In genomic region chr13:23591206-23591605, GRCm38 (mm10) we compare ENCODE assay signal across 25 mouse cellular contexts. TPM values are rescaled to one million over a fixed set of nuclear protein-coding genes. Genes with fewer than 3 reads are reported as not detected.
"Had no signal": no experiment of that assay in that cellular context is flagged by ENCODE, and none has a peak within 500 bp of the region (broad histone marks: within the 10 kb centered on the region; RNA-seq: fewer than 3 reads in every experiment).

No protein-coding gene starts in this region.

- H3K4me2 ChIP-seq: heart, embryonic 11.5 days; heart, embryonic 13.5 days; heart, embryonic 15.5 days; hindbrain, embryonic 13.5 days; hindbrain, embryonic 15.5 days; intestine, embryonic 15.5 days; kidney, embryonic 15.5 days; limb, embryonic 13.5 days; limb, embryonic 15.5 days; liver, embryonic 12.5 days had no signal

- H3K27ac ChIP-seq: heart, adult 2 months; heart, embryonic 13.5 days; heart, embryonic 15.5 days; hindbrain, embryonic 13.5 days; hindbrain, embryonic 15.5 days; hindbrain, postnatal 0 days; intestine, embryonic 15.5 days; kidney, embryonic 15.5 days; kidney, postnatal 0 days; left cerebral cortex, adult 2 months; limb, embryonic 13.5 days; limb, embryonic 15.5 days; liver, embryonic 12.5 days; liver, embryonic 14.5 days had no signal

- H3K27me3 ChIP-seq: heart, embryonic 13.5 days; heart, embryonic 15.5 days; hindbrain, embryonic 13.5 days; hindbrain, embryonic 15.5 days; intestine, embryonic 15.5 days; kidney, embryonic 15.5 days; limb, embryonic 13.5 days; limb, embryonic 15.5 days; liver, embryonic 12.5 days had no signal

- DNase-seq: gastrocnemius, postnatal 14 days; gastrocnemius, postnatal 36 days; heart, adult 2 months; heart, postnatal 14 days; heart, postnatal 36 days; kidney, adult 11 months; kidney, adult 2 months; kidney, adult 9 months; kidney, postnatal 14 days; kidney, postnatal 36 days had no signal

- ATAC-seq: hindbrain, postnatal 0 days; intestine, embryonic 15.5 days; liver, embryonic 12.5 days had no signal

- H3K4me3 ChIP-seq: heart, adult 2 months; heart, embryonic 13.5 days; heart, embryonic 15.5 days; hindbrain, embryonic 13.5 days; hindbrain, embryonic 15.5 days; intestine, embryonic 15.5 days; kidney, embryonic 15.5 days; left cerebral cortex, adult 2 months; limb, embryonic 13.5 days; limb, embryonic 15.5 days; liver, embryonic 12.5 days had no signal

- H3K9ac ChIP-seq: heart, embryonic 13.5 days; heart, embryonic 15.5 days; hindbrain, embryonic 13.5 days; hindbrain, embryonic 15.5 days; intestine, embryonic 15.5 days; kidney, embryonic 15.5 days; limb, embryonic 13.5 days; limb, embryonic 15.5 days; liver, embryonic 12.5 days; liver, embryonic 14.5 days had no signal

- H3K36me3 ChIP-seq: heart, embryonic 13.5 days; heart, embryonic 15.5 days; hindbrain, embryonic 13.5 days; hindbrain, embryonic 15.5 days; intestine, embryonic 15.5 days; kidney, embryonic 15.5 days; limb, embryonic 13.5 days; limb, embryonic 15.5 days; liver, embryonic 12.5 days had no signal

- H3K9me3 ChIP-seq: heart, embryonic 13.5 days; heart, embryonic 15.5 days; hindbrain, embryonic 13.5 days; hindbrain, embryonic 15.5 days; intestine, embryonic 15.5 days; kidney, embryonic 15.5 days; limb, embryonic 13.5 days; limb, embryonic 15.5 days; liver, embryonic 12.5 days had no signal

RNA-seq across cellular contexts. Expression of gene Hist1h2ad, which starts 17.0 kb away (rescaled TPM):
- polyA plus RNA-seq: hindbrain, embryonic 15.5 days; hindbrain, postnatal 0 days; kidney, adult 2 months; liver, adult 2 months had no signal

RNA-seq across cellular contexts. Expression of gene Hist1h2bf, which starts 17.2 kb away (rescaled TPM):
- polyA plus RNA-seq: liver, adult 2 months had no signal
